Mouse (Mus musculus) kidney, embryonic 16.5 days (tissue): Measurements from ENCODE around the gene Trpm1. TPM values are rescaled to one million over a fixed set of nuclear protein-coding genes. Genes with fewer than 3 reads are reported as not detected.
A peak's percentile ranks its signal among the peaks of the same experiment; 100 is the strongest.

Experiments used
- ATAC-seq: fragments of 200-750 bp; cut with Nextera tagmentation; 2 replicates; pipeline ENCODE4 v1.8.0; 2017; ENCODE audit warnings: moderate TSS enrichment; ENCODE audit not compliant: low FRiP score, low TSS enrichment
- H3K27ac ChIP-seq: fragments of 300-500 bp; sonication (generic); 2 replicates; pipeline ENCODE4 v1.5.1; 2014; ENCODE audit warnings: low read length
- H3K27me3 ChIP-seq: fragments of 300-500 bp; sonication (generic); 2 replicates; pipeline ENCODE4 v1.6.1; 2014; ENCODE audit warnings: low read length, control low read depth, mixed read lengths; ENCODE audit not compliant: insufficient read depth
- H3K36me3 ChIP-seq: fragments of 300-500 bp; sonication (generic); 2 replicates; pipeline ENCODE4 v1.6.1; 2014; ENCODE audit warnings: low read length, control low read depth, mixed read lengths; ENCODE audit not compliant: insufficient read depth
- H3K4me1 ChIP-seq: fragments of 300-500 bp; sonication (generic); 2 replicates; pipeline ENCODE4 v1.6.1; 2014; ENCODE audit warnings: low read length, control low read depth, mixed read lengths; ENCODE audit not compliant: insufficient read depth
- H3K4me2 ChIP-seq: fragments of 300-500 bp; sonication (generic); replicated peaks from 2 replicates; pipeline ENCODE4 v1.6.1; 2014; ENCODE audit warnings: low read depth, low read length
- H3K4me3 ChIP-seq: fragments of 300-500 bp; sonication (generic); 2 replicates; pipeline ENCODE4 v1.5.1; 2014; ENCODE audit warnings: mild to moderate bottlenecking, low read length
- H3K9ac ChIP-seq: fragments of 300-500 bp; sonication (generic); replicated peaks from 2 replicates; pipeline ENCODE4 v1.6.1; 2014; ENCODE audit warnings: low read length
- H3K9me3 ChIP-seq: fragments of 300-500 bp; sonication (generic); 2 replicates; pipeline ENCODE4 v1.6.1; 2016; ENCODE audit warnings: low read length, control low read depth
- WGBS: fragments of 180-500 bp; shearing (Covaris S2); extraction: QIAGEN DNeasy Blood & Tissue Kit; methylation state at CpG from one replicate; pipeline ENCODE4 v1.1.7; 2014; 5-methylcytosine and 5-hydroxymethylcytosine counted together
- polyA plus RNA-seq: library from polyadenylated mRNA; unstranded; fragments of >200 nt; fragmentation: Nextera tagmentation; extraction: Ambion mirVana; gene quantifications from 2 replicates; pipeline ENCODE4 v1.2.1, GENCODE M21; 2015

The Trpm1 gene
- polyA plus RNA-seq, 1 experiment from 2014 or later = 0.05 TPM

DNA sequence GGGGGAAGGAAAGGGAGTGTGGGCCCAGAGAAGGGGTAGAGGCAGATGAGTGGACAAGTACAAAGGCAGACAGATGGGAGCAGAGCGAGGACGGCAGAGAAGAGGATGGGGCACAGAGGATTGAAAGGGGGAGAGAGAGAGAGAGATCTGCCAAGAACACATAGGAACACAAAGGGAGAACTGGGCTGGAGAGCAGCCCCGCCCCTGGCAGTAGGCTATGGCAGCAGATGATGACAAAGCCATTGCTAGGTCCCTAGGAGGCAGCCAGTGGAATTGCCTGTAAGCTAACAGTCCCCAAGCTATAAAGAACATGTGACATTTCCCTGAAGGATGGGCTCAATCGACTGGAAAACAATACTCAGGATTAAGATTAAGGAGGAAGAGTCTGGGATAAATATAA, 121.9 kb downstream of the Trpm1 start:
- no peak overlapping the region for H3K27ac ChIP-seq
- no peak for ATAC-seq
- no peak overlapping the region for H3K9ac ChIP-seq
- H3K4me3 ChIP-seq = no peak overlapping the region
- H3K36me3 ChIP-seq = no peaks in the 10 kb centered on the region
- H3K4me1 ChIP-seq = no peaks in the 10 kb centered on the region; the same call in 1 of the 2 replicates
- WGBS = 70% methylated on average over 4 of the region's 4 CpGs
- H3K27me3 ChIP-seq = no peaks in the 10 kb centered on the region
- H3K9me3 ChIP-seq = no peaks in the 10 kb centered on the region
- H3K4me2 ChIP-seq = no peak overlapping the region

DNA sequence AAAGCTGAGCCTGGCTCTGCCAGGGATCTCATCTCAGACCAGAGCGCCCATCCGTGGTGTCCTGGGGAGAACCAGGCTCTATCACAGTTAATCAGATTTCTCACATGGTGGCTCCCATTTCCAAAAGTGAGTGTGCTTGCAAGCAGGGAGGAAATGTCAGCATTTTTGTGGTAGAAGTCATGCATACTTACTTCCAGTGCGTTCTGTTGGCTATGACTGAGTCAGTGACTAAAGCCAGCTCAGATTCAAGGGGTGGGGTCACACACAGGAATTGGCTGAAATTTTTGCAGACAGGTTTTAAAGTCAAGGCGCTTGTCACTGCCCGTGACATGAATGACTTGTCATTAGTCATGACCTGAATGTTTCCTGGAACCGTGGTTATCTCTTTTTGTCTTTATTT, 123.3 kb downstream of the Trpm1 start:
- Histone ChIP-seq H3K36me3 (no peaks in the 10 kb centered on the region), H3K4me2 (no peak overlapping the region), H3K27me3 (no peaks in the 10 kb centered on the region), H3K9me3 (no peaks in the 10 kb centered on the region), H3K9ac (no peak overlapping the region), H3K27ac (no peak overlapping the region), H3K4me1 (no peaks in the 10 kb centered on the region; the same call in 1 of the 2 replicates), H3K4me3 (no peak overlapping the region)
- no peak for ATAC-seq
- WGBS = 48% methylated on average over 6 of the region's 6 CpGs

DNA sequence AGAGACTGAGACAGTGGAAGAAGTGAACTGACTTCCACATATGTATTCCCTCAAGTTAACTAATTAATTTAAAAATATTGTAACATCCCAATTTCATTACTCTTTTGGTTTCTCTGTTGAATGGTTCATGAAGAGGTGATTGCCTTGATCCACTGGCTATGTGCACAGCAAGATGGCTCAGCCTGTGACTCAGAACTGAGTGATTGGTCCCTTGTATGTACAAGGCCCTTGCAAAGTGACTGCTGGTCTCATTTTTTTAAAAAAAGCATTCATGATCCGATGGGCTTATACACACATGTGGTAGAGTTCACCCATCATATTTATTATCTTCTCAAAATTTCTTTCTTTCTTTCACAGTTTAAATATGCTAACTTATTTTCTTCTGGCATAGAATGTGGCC, 124.9 kb downstream of the Trpm1 start:
- 90% methylated on average over 1 of the region's 1 CpGs for WGBS
- H3K27ac ChIP-seq = no peak overlapping the region
- no peak for ATAC-seq
- no peaks in the 10 kb centered on the region for H3K9me3 ChIP-seq
- H3K9ac ChIP-seq = no peak overlapping the region
- H3K36me3 ChIP-seq = no peaks in the 10 kb centered on the region
- no peak overlapping the region for H3K4me3 ChIP-seq
- H3K4me2 ChIP-seq = no peak overlapping the region
- no peaks in the 10 kb centered on the region for H3K27me3 ChIP-seq
- no peaks in the 10 kb centered on the region; the same call in 1 of the 2 replicates for H3K4me1 ChIP-seq

DNA sequence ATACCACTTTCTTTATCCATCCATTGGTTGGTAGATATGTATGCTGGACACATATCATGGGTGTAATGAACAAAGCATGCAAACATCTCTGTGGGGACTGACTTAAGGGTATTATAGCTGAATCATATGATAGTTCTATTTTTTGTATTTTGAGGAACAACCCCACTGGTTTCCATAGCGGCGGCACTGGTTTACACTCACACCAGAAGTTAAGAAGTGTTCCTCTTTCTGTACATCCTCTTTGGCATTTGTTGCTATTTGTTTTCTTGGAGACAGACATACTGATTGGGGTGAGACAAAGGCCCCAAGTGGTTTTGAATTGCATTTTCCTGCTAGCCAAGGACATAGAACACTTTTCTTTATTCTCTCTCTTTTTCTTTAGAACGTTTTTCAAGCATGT, 125.9 kb downstream of the Trpm1 start:
- H3K4me1 ChIP-seq = no peaks in the 10 kb centered on the region; the same call in 1 of the 2 replicates
- H3K9ac ChIP-seq = no peak overlapping the region
- no peak for ATAC-seq

DNA sequence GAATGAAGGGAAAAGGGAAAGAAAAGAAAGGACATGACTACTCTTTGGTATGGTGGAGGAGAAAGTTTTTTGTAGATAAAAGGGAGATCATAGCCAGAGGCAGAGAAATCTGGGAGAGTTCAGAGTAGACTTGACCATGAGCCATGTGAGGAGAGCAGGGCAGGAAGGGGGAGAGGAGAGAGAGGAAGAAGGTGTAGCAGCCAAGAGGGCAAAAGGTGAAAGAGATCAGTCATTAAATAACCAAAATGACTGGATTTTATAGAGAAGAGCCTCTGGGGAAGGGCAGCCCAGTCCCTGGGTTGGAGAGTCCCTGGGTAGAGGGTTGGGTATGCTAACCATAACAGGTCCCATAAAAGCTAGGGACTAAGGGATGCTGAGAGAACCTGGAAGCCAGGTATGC, 132.9 kb downstream of the Trpm1 start:
- Histone ChIP-seq H3K36me3 (no peaks in the 10 kb centered on the region), H3K9ac (no peak overlapping the region), H3K4me2 (peak overlapping the region; percentile 79), H3K27ac (no peak overlapping the region), H3K27me3 (no peaks in the 10 kb centered on the region), H3K9me3 (no peaks in the 10 kb centered on the region), H3K4me3 (no peak overlapping the region; the same call in 1 of the 2 replicates), H3K4me1 (peaks cover 4% of the 10 kb centered on the region; the same call in 1 of the 2 replicates)
- no peak for ATAC-seq

More for the DNA sequence above, 125.9 kb downstream of the Trpm1 start:
- Histone ChIP-seq H3K27ac (no peak overlapping the region), H3K9me3 (no peaks in the 10 kb centered on the region), H3K27me3 (no peaks in the 10 kb centered on the region), H3K4me2 (no peak overlapping the region), H3K4me3 (no peak overlapping the region), H3K36me3 (no peaks in the 10 kb centered on the region)
- 88% methylated on average over 3 of the region's 3 CpGs for WGBS

DNA sequence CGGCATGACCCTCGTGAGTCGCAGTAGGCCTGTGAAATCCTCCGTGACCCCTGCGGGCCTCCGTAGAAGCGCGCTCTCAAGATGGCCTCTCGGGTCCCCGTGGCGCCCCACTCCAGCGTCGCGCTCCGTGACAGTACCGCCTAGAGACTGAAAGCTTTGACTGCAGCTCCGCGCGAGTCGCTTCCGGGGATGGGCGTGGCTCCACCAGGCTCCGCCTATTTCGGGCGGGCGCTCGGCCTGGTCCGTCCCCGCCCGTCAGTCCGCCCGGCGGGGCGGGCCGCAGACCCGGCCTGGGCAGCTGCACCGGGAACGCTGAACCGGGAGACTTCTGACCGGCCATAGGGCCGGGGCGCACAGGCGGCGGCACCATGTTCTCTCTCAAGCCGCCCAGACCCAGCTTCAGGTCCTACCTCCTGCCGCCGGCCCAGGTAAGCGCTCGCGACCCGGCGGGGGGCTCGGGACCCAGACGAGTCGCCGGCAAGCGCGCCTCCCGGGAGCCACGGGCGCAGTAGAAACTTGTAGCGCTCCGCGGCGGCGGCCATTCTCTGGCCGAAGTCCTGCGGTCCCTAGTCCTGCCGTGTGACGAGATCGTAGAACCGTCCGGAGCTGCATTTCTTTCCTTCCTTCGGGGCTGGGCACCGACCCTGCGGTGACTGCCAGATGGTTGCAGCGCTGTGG, 133.9 kb downstream of the Trpm1 start, which contains the start of gene Mtmr10:
Mtmr10 (plus strand) TSS at position 240 of the 678 bp plus-strand sequence.
- Histone ChIP-seq H3K9me3 (no peaks in the 10 kb centered on the region), H3K36me3 (no peaks in the 10 kb centered on the region), H3K9ac (peak within 1 kb of the TSS; percentile 84), H3K4me3 (peak within 1 kb of the TSS; percentile 81), H3K4me1 (peaks cover 4% of the 10 kb centered on the region; the same call in 1 of the 2 replicates), H3K27me3 (no peaks in the 10 kb centered on the region), H3K27ac (peak within 1 kb of the TSS; percentile 78), H3K4me2 (peak within 1 kb of the TSS; percentile 79)
- peak; percentile 99 for ATAC-seq
- WGBS = under 1% methylated on average over 77 of the region's 77 CpGs

DNA sequence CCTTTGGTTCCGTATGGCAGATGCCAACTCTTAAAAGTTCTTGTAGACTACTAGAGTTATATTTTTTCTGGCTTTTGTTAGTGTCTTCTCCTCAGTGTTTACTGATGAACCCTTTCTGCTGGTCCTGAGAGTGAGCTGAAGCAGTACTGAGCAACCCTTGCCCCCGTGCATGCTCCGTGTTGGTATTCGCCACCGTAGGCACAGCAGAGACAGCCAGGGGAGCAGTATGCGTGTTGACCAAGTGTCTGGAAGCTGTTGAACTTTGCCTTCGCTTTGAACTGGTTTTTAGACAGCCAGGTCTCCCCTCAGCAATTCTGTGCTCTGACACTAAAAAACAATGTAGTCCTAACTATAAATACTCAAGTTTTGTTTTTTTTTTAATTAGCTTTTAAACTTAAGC, 135.8 kb downstream of the Trpm1 start:
- Histone ChIP-seq H3K4me1 (peaks cover 4% of the 10 kb centered on the region; the same call in 1 of the 2 replicates), H3K27me3 (no peaks in the 10 kb centered on the region), H3K4me2 (no peak overlapping the region), H3K36me3 (no peaks in the 10 kb centered on the region), H3K9me3 (no peaks in the 10 kb centered on the region), H3K9ac (no peak overlapping the region), H3K27ac (no peak overlapping the region), H3K4me3 (no peak overlapping the region)
- ATAC-seq = no peak
- 89% methylated on average over 7 of the region's 7 CpGs for WGBS

DNA sequence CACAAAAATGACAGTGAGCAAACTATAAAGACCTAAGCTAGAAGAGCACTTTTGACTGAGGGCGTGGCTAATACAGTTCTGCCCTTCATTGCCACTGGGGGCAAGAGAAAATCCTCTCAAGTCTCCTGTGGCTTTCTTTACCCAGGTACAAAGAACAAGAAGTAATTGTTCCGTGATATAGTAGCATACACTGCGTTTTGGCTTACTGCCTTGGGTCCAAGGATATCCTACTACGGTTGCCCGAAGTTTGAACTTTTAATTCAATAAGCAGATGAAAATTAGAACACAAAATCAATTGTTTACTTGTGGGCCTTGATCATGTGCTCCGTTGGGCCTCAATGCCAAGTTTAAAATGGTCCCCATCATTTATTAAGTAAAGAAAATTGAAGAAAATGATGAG, 136.8 kb downstream of the Trpm1 start:
- Histone ChIP-seq H3K4me1 (peaks cover 4% of the 10 kb centered on the region; the same call in 1 of the 2 replicates), H3K27me3 (no peaks in the 10 kb centered on the region), H3K27ac (no peak overlapping the region), H3K9ac (no peak overlapping the region), H3K36me3 (no peaks in the 10 kb centered on the region), H3K9me3 (no peaks in the 10 kb centered on the region), H3K4me2 (no peak overlapping the region), H3K4me3 (no peak overlapping the region)
- 91% methylated on average over 6 of the region's 6 CpGs for WGBS
- ATAC-seq = no peak

DNA sequence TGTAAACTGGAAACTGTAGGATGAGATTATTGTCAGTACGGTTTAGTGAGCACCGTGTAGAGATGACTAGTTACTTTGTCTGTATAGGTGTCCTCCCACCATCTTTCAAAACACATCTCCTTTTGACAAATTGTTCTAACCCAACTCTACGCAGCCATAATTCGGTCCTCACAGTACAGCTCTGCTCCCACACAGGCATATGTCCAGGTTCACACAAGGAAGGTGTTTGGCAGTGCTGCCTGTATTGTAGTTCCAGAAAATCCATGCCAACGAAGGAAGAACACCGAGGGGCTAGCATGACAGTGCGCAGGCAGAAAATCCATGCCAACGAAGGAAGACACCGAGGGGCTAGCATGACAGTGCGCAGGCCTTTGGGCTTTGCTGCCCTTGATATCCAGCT, 138.1 kb downstream of the Trpm1 start:
- no peak overlapping the region for H3K4me3 ChIP-seq
- H3K4me2 ChIP-seq = no peak overlapping the region
- H3K9ac ChIP-seq = no peak overlapping the region
- no peak for ATAC-seq
- 91% methylated on average over 10 of the region's 10 CpGs for WGBS
- H3K27ac ChIP-seq = no peak overlapping the region
- H3K9me3 ChIP-seq = no peaks in the 10 kb centered on the region
- H3K27me3 ChIP-seq = no peaks in the 10 kb centered on the region
- peaks cover 4% of the 10 kb centered on the region; the same call in 1 of the 2 replicates for H3K4me1 ChIP-seq
- H3K36me3 ChIP-seq = no peaks in the 10 kb centered on the region

DNA sequence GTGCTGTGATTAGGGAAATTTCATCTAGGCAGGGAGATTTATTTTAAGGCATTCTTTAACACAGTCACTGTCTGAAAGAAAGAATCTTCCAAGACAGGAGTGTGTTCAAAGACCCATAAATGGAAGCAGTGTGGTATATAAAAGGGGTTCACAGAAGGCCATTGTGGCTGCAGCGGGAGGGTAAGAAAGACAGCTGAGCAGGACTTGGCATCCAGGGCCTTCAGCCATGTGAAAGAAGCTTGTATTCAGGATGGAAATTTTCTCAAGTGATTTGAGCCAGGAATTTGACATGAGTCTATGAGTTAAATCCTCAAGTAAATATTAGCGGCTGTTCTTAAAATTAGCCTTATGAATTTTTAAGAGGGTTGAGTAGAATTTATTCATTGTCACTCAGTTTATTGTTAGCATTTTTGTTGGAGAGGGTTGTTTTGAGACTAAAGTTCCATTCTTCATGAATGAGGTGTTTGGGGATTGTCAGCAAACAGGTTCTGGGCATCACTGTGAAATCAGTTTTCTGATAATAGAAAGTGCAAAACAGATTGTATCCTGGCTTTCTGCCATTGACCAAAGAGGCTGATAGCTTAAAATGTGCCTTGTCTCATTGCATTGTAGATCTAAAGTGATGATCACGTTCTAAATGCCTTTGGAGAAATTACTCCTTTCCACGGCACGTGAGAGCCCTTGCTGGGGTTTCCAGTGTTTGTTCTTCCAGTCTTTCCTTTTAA, 142.8 kb downstream of the Trpm1 start:
- Histone ChIP-seq H3K27ac (no peak overlapping the region), H3K27me3 (no peaks in the 10 kb centered on the region), H3K9ac (no peak overlapping the region), H3K9me3 (no peaks in the 10 kb centered on the region), H3K4me3 (no peak overlapping the region), H3K36me3 (peaks cover 3% of the 10 kb centered on the region; the same call in 1 of the 2 replicates), H3K4me2 (no peak overlapping the region), H3K4me1 (no peaks in the 10 kb centered on the region)
- WGBS = 57% methylated on average over 5 of the region's 5 CpGs
- no peak for ATAC-seq
